Mouse (Mus musculus) MEL (cell line): ENCODE measurements around the gene D10Wsu102e.

Source experiments
- CHD2 ChIP-seq: IDR thresholded peaks from 2 replicates; pipeline ENCODE4 v1.6.1; 2011; ENCODE audit warnings: low read length, improper control_type of control experiment
- CTCF ChIP-seq, 3 experiments: IDR thresholded peaks in 2 of 3; conservative IDR thresholded peaks in 1 of 3; 2 replicates each; pipeline ENCODE4 v1.5.1; 2011 to 2012; ENCODE audit warnings: low read length in 3 of 3, low read depth in 2 of 3, mild to moderate bottlenecking in 2 of 3, improper control_type of control experiment in 1 of 3, inconsistent platforms in 1 of 3, mixed read lengths in 1 of 3, moderate library complexity in 1 of 3; ENCODE audit not compliant: control insufficient read depth in 1 of 3, insufficient read depth in 1 of 3, poor library complexity in 1 of 3, severe bottlenecking in 1 of 3
- ELF1 ChIP-seq: IDR thresholded peaks from 2 replicates; pipeline ENCODE4 v1.6.1; 2014; ENCODE audit warnings: low read depth, mild to moderate bottlenecking, inconsistent platforms, low read length, improper control_type of control experiment, moderate library complexity
- HCFC1 ChIP-seq: IDR thresholded peaks from 2 replicates; pipeline ENCODE4 v1.6.1; 2012; ENCODE audit warnings: low read depth, mild to moderate bottlenecking, inconsistent platforms, low read length, improper control_type of control experiment, moderate library complexity
- MAZ ChIP-seq: IDR thresholded peaks from 2 replicates; pipeline ENCODE4 v1.6.1; 2012; ENCODE audit warnings: low read depth, mild to moderate bottlenecking, inconsistent platforms, low read length, improper control_type of control experiment
- POLR2A ChIP-seq, 2 experiments: IDR thresholded peaks; 2 replicates each; pipeline ENCODE4 v1.6.1; 2011 to 2012; ENCODE audit warnings: low read length in 2 of 2, mild to moderate bottlenecking in 2 of 2, control low read depth in 1 of 2, improper control_type of control experiment in 1 of 2, low read depth in 1 of 2, moderate library complexity in 1 of 2; ENCODE audit not compliant: control insufficient read depth in 1 of 2, insufficient read depth in 1 of 2, poor library complexity in 1 of 2
- TBP ChIP-seq: IDR thresholded peaks from 2 replicates; pipeline ENCODE4 v1.8.0; 2011; ENCODE audit warnings: low read depth, low read length, improper control_type of control experiment

GRCm38 (mm10) chr10:83378083-83378833 is 18.2 kb downstream of the D10Wsu102e start:
- no peak for TF ChIP-seq ELF1
- no peak for TF ChIP-seq CTCF (IDR thresholded peaks at IDR 0.05 in 2 of 3, conservative IDR thresholded peaks at IDR 0.05 in 1 of 3; ENCODE audit: control insufficient read depth in 1 of 3, insufficient read depth in 1 of 3, low read depth in 2 of 3, low read length in 3 of 3, poor library complexity in 1 of 3, severe bottlenecking in 1 of 3)
- TF ChIP-seq POLR2A (IDR thresholded peaks at IDR 0.05; ENCODE audit: control insufficient read depth in 1 of 2, insufficient read depth in 1 of 2, low read depth in 1 of 2, low read length in 2 of 2, poor library complexity in 1 of 2): peak in 1 of 2 experiments; percentile 32; a peak in 1 of 4 replicates
- TF ChIP-seq TBP: no peak
- TF ChIP-seq CHD2: no peak
- TF ChIP-seq MAZ: no peak
- no peak for TF ChIP-seq HCFC1
